Mouse (Mus musculus): ENCODE measurements around the gene Tgfb1. TPM values are rescaled to one million over a fixed set of nuclear protein-coding genes. Genes with fewer than 3 reads are reported as not detected.

The Tgfb1 gene
- polyA plus RNA-seq, 1 experiment: 125 TPM

DNA sequence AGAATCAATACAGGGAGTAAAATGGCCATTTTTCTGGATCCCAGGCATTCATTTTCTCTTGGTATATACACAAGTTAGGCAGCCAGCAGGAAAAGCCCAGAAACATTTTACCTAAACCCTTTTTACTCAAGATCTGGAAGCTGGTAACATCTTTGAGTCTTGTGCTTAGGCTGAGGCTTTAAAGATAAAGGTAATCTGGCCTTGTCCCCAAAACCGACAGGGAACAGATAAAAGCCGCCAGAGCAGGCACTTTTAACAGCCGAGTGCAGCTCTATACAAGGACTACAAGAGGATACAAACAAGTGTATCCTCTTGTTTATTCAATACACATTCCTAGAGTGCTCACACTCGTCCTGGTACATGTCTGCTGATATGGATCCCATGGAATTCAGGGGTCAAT lies 48.2 kb downstream of the Tgfb1 start:
- peaks cover 94% of the 10 kb centered on the region for H3K36me3 ChIP-seq (ENCODE audit: control insufficient read depth, insufficient read depth, low read length)
- no peak for TF ChIP-seq POLR2A (IDR thresholded peaks at IDR 0.05; ENCODE audit: control insufficient read depth, extremely low read depth, insufficient read depth, low read length, poor library complexity)
- no peak for TF ChIP-seq CTCF (IDR thresholded peaks at IDR 0.05; ENCODE audit: borderline replicate concordance, control insufficient read depth, extremely low read depth, insufficient read depth, low read length, poor library complexity)
- WGBS: 91% methylated on average over 4 of the region's 4 CpGs
- H3K27ac ChIP-seq (ENCODE audit: control insufficient read depth, insufficient read depth, low read length): no peak overlapping the region
- H3K4me3 ChIP-seq (ENCODE audit: control insufficient read depth, insufficient read depth, low read length): no peak overlapping the region
- H3K4me1 ChIP-seq (replicated peaks; ENCODE audit: control insufficient read depth, insufficient read depth, low read length): no peaks in the 10 kb centered on the region
- DNase-seq: no peak
- H3K27me3 ChIP-seq (ENCODE audit: control insufficient read depth, insufficient read depth, low read length): no peaks in the 10 kb centered on the region

DNA sequence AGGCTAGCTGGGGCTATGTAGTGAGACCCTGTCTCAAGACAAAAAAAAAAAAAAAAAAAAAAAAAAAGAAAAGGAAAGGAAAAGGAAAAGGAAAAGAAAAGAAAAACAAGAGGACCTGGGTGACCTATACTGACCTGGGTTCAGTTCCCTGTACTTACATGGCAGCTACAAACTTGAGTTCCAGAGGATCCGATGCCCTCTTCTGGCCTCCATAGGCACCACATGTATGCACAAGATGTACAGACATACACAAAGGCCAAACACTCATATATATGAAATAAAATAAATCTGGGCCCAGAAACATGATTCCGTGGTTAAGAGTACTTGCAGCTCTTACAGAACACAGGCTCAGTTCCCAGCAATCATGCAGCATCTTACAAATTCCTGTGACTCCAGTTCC lies 50.1 kb downstream of the Tgfb1 start:
- TF ChIP-seq POLR2A (IDR thresholded peaks at IDR 0.05; ENCODE audit: control insufficient read depth, extremely low read depth, insufficient read depth, low read length, poor library complexity) (no peak), CTCF (IDR thresholded peaks at IDR 0.05; ENCODE audit: borderline replicate concordance, control insufficient read depth, extremely low read depth, insufficient read depth, low read length, poor library complexity) (no peak)
- H3K36me3 ChIP-seq (ENCODE audit: control insufficient read depth, insufficient read depth, low read length): peaks cover 94% of the 10 kb centered on the region
- H3K4me3 ChIP-seq (ENCODE audit: control insufficient read depth, insufficient read depth, low read length): no peak overlapping the region
- WGBS: 95% methylated on average over 2 of the region's 2 CpGs
- DNase-seq: no peak
- no peaks in the 10 kb centered on the region for H3K27me3 ChIP-seq (ENCODE audit: control insufficient read depth, insufficient read depth, low read length)
- no peaks in the 10 kb centered on the region for H3K4me1 ChIP-seq (replicated peaks; ENCODE audit: control insufficient read depth, insufficient read depth, low read length)
- no peak overlapping the region for H3K27ac ChIP-seq (ENCODE audit: control insufficient read depth, insufficient read depth, low read length)

DNA sequence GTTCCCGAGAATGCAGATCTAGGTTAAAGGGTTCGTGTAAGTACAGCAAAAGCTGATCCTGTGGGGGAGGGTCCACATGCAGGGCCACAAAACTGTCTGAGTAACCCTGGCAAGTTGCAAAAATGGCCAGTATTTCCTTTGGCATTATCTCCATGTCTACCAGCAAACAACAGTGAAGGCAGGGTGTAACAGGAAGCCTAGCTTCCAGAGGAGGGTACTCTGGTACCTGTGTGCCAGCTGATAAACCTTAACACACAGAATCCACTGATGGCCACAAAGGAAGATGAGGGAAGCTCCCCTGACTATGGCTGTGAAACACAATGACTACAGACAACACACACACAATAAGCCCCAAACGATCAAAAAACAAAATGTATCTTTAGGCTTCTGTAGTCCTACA lies 51.5 kb downstream of the Tgfb1 start:
- Histone ChIP-seq H3K27me3 (ENCODE audit: control insufficient read depth, insufficient read depth, low read length) (no peaks in the 10 kb centered on the region), H3K36me3 (ENCODE audit: control insufficient read depth, insufficient read depth, low read length) (peaks cover 94% of the 10 kb centered on the region), H3K4me3 (ENCODE audit: control insufficient read depth, insufficient read depth, low read length) (no peak overlapping the region), H3K4me1 (replicated peaks; ENCODE audit: control insufficient read depth, insufficient read depth, low read length) (no peaks in the 10 kb centered on the region), H3K27ac (ENCODE audit: control insufficient read depth, insufficient read depth, low read length) (no peak overlapping the region)
- no peak for DNase-seq
- WGBS: 95% methylated on average over 3 of the region's 3 CpGs
- no peak for TF ChIP-seq POLR2A (IDR thresholded peaks at IDR 0.05; ENCODE audit: control insufficient read depth, extremely low read depth, insufficient read depth, low read length, poor library complexity)
- TF ChIP-seq CTCF (IDR thresholded peaks at IDR 0.05; ENCODE audit: borderline replicate concordance, control insufficient read depth, extremely low read depth, insufficient read depth, low read length, poor library complexity): no peak

DNA sequence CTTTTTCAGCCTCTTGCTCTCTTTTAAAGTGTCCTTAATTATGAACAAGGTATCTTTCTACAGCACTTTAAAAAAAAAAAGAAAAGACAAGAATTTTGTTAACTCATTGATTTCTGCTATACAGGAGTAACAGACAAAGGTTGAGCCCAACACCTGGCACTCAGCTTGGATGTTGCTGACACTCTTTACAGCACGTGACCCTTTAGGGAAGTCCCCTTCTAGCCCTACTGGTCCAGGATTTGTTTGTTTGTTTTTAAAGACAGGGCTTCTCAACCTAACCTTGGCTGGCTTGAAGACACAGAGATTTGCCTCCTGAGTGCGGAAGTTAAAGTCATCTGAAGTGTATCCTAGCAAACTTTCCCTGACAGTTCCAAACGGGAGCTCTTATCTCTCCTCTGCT lies 60.0 kb downstream of the Tgfb1 start:
- H3K27ac ChIP-seq (ENCODE audit: control insufficient read depth, insufficient read depth, low read length): no peak overlapping the region

DNA sequence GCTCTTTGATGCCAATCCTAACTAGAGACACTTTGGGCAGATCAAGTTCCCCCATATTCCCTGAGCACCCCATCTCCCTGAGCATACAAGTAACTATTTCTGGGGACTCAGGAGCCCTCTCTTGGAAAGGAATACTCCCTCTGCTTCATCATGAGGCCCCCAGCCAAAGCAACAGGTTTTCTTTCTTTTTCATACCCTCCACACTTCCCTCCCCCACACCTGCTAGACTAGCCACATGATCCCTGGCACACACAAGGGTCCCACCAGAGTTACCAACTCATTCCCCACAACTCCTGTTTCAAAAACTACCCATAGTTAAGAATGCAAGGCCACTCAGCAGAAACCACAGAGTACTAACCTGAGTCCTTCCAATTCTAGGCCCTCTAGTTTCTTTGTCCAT lies 66.3 kb downstream of the Tgfb1 start:
- Histone ChIP-seq H3K27ac (ENCODE audit: control insufficient read depth, insufficient read depth, low read length) (no peak overlapping the region), H3K4me1 (replicated peaks; ENCODE audit: control insufficient read depth, insufficient read depth, low read length) (peaks cover 10% of the 10 kb centered on the region; the same call in 1 of the 2 replicates)
- DNase-seq: no peak

More for the DNA sequence above, 60.0 kb downstream of the Tgfb1 start:
- WGBS: 90% methylated on average over 3 of the region's 3 CpGs
- peaks cover 85% of the 10 kb centered on the region for H3K36me3 ChIP-seq (ENCODE audit: control insufficient read depth, insufficient read depth, low read length)
- no peak overlapping the region for H3K4me3 ChIP-seq (ENCODE audit: control insufficient read depth, insufficient read depth, low read length)
- DNase-seq: no peak
- no peak for TF ChIP-seq CTCF (IDR thresholded peaks at IDR 0.05; ENCODE audit: borderline replicate concordance, control insufficient read depth, extremely low read depth, insufficient read depth, low read length, poor library complexity)
- TF ChIP-seq POLR2A (IDR thresholded peaks at IDR 0.05; ENCODE audit: control insufficient read depth, extremely low read depth, insufficient read depth, low read length, poor library complexity): no peak
- no peaks in the 10 kb centered on the region for H3K27me3 ChIP-seq (ENCODE audit: control insufficient read depth, insufficient read depth, low read length)
- H3K4me1 ChIP-seq (replicated peaks; ENCODE audit: control insufficient read depth, insufficient read depth, low read length): no peaks in the 10 kb centered on the region

DNA sequence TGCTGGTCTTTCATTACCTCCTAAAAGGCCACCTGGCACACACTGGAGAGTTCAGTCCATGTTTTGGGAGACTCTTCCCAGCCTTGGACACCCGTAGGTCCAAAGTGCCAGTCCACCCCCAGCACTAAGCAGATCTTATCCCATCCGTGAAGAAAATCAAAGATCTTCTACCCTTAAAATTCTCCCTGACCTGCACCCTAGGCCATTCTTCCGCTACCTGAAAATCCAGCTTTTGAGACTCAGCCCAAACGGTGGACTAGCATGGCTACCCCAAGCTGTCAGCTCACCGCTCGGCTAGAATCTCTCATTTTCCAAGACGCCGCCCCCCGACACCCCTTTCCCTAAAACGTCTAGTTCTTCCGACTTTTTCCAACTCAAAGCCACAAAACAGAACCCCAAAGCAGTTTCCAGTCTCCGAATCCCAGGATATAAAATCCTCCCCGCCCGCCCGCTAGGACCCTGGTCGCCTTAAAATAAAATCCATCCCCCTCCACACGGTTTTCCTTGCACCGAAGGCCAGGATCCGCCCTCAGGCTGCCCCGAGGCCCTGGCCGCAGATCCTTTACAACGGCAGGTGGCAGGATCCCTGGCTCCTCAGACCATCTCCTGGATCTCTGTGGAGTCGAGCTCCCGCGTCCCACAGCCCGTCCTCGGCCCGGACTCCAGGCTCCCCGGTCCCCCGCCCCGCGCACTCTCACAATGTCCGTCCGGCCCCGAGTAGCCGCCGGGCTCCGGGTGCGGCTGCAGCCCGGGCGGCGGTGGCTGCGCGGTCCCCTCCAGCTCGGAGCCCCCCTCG lies 67.0 kb downstream of the Tgfb1 start:
- DNase-seq: peak; percentile 33
- H3K4me1 ChIP-seq (replicated peaks; ENCODE audit: control insufficient read depth, insufficient read depth, low read length): peaks cover 10% of the 10 kb centered on the region; the same call in 1 of the 2 replicates
- peak overlapping the region; percentile 82 for H3K4me3 ChIP-seq (ENCODE audit: control insufficient read depth, insufficient read depth, low read length)
- WGBS: under 1% methylated on average over 46 of the region's 46 CpGs
- H3K27me3 ChIP-seq (ENCODE audit: control insufficient read depth, insufficient read depth, low read length): no peaks in the 10 kb centered on the region
- no peak for TF ChIP-seq POLR2A (IDR thresholded peaks at IDR 0.05; ENCODE audit: control insufficient read depth, extremely low read depth, insufficient read depth, low read length, poor library complexity)
- no peak for TF ChIP-seq CTCF (IDR thresholded peaks at IDR 0.05; ENCODE audit: borderline replicate concordance, control insufficient read depth, extremely low read depth, insufficient read depth, low read length, poor library complexity)
- peak overlapping the region; percentile 72 for H3K27ac ChIP-seq (ENCODE audit: control insufficient read depth, insufficient read depth, low read length)
- peaks cover 19% of the 10 kb centered on the region for H3K36me3 ChIP-seq (ENCODE audit: control insufficient read depth, insufficient read depth, low read length)

More for the DNA sequence above, 66.3 kb downstream of the Tgfb1 start:
- Histone ChIP-seq H3K36me3 (ENCODE audit: control insufficient read depth, insufficient read depth, low read length) (peaks cover 26% of the 10 kb centered on the region), H3K27me3 (ENCODE audit: control insufficient read depth, insufficient read depth, low read length) (no peaks in the 10 kb centered on the region), H3K4me3 (ENCODE audit: control insufficient read depth, insufficient read depth, low read length) (no peak overlapping the region)
- TF ChIP-seq POLR2A (IDR thresholded peaks at IDR 0.05; ENCODE audit: control insufficient read depth, extremely low read depth, insufficient read depth, low read length, poor library complexity) (no peak), CTCF (IDR thresholded peaks at IDR 0.05; ENCODE audit: borderline replicate concordance, control insufficient read depth, extremely low read depth, insufficient read depth, low read length, poor library complexity) (no peak)

Data from thymus, adult 2 months (tissue).